Mouse (Mus musculus) adrenal gland, adult 18-20 months (tissue): Measurements from ENCODE around the gene Tmem179b. TPM values are rescaled to one million over a fixed set of nuclear protein-coding genes. Genes with fewer than 3 reads are reported as not detected.

Experiments used
- DNase-seq, 2 experiments: peaks; one replicate each; pipeline ENCODE4 v3.0.0; 2021 to 2022; ENCODE audit warnings: low spot score in 2 of 2
- total RNA-seq, 2 experiments: library from RNA; stranded (reverse); gene quantifications; 1 replicate in 1 of 2; 2 replicates in 1 of 2; pipeline ENCODE4 v1.2.3; 2021

The Tmem179b gene
- total RNA-seq, 2 experiments from 2014 or later = 41.4 to 51.7 TPM

DNA sequence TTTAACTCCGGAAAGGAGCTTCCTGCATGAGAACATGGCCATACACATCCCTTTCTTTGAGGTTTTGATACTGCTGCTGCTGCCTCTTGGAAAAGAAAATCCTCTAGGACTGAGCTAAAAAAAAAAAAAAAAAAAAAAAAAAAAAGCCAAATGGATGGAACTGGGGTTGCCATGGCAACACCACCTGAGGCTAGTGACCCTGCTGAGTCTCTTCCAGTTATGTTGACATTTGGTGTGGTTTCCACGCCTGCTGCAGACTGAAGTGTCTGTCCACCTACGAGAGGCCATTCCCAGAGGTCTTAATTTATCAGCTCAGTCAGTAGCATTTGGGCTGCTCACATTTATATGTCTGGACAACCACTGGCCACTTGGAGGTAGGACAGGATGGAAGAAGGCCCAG, 14.3 kb upstream of the Tmem179b start:
- no peak for DNase-seq

DNA sequence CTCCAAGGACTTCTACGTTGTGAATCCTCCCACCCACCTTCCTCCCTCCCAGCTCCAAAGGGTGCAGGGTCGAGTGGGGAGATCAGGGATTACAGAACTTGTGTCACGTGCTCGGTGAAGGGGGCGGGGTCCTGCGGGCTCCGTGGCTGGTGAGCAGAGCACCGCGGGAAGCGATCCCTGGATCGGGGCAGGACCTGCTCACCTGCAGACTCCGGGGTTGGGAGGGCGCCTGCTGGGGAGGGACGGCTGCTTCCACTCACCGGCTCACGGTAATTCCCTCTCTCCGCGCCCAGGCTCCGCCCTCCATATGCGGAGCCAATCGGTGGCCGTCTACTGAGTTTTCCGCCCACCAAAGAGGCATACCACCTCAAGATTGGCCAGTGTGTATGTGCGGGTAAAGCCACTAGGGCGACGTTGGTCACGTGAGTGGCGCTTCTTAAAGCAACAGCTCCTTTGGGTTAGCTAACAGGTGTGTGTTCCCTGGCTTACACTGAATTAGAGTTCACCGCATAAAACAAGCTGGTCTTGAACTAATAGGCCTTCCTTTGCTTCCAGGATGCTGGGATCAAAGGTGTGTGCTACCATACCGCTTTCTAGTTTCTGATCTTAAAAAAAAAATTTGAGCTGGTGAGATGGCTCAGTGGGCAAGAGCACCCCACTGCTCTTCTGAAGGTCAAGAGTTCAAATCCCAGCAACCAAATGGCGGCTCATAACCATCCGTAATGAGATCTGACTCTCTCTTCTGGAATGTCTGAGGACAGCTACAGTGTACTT, 11.9 kb upstream of the Tmem179b start, which contains the start of gene Taf6l:
Gene Taf6l (minus strand): TSS at position 410 of the 774 bp plus-strand sequence.
- DNase-seq = peak; percentile 73 to 82

GRCm38 (mm10) chr19:8774951-8775421, 719 bp upstream of the Tmem179b start:
- DNase-seq = no peak

- no peak for DNase-seq
Observed at GRCm38 (mm10) chr19:8773409-8773808, 858 bp downstream of the Tmem179b start.

- DNase-seq = no peak
Observed at GRCm38 (mm10) chr19:8772996-8773395, 1.3 kb downstream of the Tmem179b start.

- DNase-seq = peak; percentile 76 to 77
Observed at GRCm38 (mm10) chr19:8770567-8771270, 3.5 kb downstream of the Tmem179b start, which contains the start of gene Tmem223. Gene Tmem223 (plus strand): TSS chr19:8770996.

DNA sequence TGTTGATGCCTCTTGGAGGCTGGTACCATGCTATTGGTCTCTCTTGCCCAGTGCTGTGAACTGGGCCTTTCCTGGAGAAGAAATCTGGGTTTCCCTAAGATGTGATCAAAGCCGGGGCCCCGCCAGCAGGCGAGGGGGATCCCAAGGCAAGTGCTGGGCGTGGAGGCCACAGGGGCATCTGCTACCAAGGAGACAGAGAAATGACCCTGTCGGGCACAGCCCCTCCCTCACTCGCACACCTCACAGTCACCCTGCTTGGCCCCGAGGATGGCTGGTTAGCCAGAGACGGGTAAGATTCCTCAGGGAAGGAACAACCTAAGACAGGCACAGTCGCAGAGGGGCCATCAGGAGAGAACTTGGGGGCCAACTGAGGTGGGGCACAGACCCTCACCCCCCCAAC, 8.7 kb downstream of the Tmem179b start:
- DNase-seq = no peak

DNA sequence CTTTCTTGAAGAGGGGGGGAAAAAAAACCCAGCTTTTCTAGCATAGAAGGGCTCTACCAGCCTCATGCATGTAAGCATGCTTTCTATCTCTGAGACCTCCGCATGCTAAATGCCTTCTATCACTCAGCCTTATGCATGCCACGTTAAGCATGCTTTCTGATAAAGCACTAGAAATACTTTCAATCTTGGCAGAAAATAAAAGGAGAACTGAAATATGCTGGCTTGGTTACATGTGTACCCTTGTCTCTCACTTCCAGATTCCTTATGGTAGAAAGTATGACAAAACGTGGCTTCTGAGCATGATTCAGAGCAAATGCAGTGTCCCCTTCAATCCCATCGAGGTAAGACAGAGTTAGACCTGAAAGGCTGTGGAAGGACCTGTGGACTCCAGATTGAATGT, 11.0 kb downstream of the Tmem179b start:
- no peak for DNase-seq

GRCm38 (mm10) chr19:8760757-8761156, 13.5 kb downstream of the Tmem179b start:
- no peak for DNase-seq

DNA sequence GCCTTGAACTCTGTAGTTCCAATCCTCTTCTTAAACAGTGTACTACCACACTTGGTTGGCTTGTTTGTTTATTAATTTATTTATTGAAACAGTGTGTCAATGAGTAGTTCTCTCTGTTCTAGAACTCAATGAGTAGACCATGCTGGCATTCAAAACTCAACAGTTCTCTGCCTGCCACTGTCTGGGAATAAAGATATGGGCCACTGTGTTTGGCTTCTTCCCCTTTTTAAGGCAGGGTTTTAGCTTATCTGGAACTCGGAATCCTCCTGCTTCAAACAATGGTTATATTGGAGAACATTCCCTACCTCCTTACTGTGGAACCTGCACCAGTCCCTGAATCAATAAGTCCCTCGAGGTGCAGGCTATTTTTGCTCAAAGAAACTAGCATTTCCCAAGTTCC, 15.4 kb downstream of the Tmem179b start:
- no peak for DNase-seq

DNA sequence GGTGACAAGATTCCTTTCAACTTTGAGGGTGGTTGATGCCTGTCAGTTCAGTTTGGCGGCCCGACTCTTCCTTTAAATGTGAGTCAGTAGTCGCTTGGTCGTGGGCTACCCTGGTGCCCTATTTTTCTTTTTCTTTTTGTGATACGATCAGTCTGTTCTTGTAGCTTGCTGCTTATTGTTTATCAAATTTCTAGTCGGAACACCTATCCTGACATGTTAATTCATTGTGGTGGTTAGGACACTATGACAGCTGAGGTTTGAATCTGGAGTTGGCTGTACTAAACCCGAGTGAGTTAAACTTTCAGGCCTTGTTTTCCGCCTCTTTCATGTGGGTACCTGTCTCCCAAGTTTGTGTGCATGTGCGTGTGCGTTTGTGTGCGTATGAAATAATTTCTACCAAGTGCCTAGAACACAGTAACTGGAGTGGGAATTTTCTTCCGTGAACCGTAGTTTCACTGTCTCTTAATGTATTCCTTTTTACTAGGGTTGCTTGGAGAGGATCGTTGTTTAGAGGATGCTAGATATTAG, 16.7 kb downstream of the Tmem179b start:
- DNase-seq = no peak

GRCm38 (mm10) chr19:8756635-8757387, 17.5 kb downstream of the Tmem179b start, which contains the start of gene Nxf1:
Gene Nxf1 (plus strand): TSS chr19:8757073.
- peak; percentile 95 for DNase-seq

- no peak for DNase-seq
Observed at GRCm38 (mm10) chr19:8755652-8756051, 18.6 kb downstream of the Tmem179b start.

DNA sequence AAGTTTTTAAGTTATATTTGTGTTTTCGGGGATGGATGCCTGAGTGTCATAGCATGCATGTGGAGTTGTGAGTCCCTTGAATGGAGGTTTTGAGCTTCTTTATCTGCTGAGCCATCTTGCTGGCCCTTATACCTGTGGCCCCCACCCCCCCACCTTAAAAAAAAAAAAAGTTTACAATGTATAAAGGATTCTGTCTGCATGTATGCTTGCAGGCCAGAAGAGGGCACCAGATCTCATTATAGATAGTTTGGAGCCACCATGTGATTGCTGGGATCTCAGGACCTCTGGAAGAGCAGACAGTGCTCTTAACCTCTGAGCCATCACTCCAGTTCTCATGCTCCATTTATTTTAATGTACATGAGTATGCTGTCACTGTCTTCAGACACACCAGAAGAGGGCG, 26.9 kb downstream of the Tmem179b start:
- no peak for DNase-seq

- no peak for DNase-seq
Observed at GRCm38 (mm10) chr19:8745382-8745781, 28.9 kb downstream of the Tmem179b start.

- peak in 1 of 2 experiments; percentile 29 for DNase-seq
Observed at GRCm38 (mm10) chr19:8742176-8742575, 32.1 kb downstream of the Tmem179b start.

- peak; percentile 85 to 87 for DNase-seq
Observed at GRCm38 (mm10) chr19:8741243-8741869, 32.9 kb downstream of the Tmem179b start, which contains the start of gene Stx5a. Gene Stx5a (plus strand): TSS chr19:8741413.

DNA sequence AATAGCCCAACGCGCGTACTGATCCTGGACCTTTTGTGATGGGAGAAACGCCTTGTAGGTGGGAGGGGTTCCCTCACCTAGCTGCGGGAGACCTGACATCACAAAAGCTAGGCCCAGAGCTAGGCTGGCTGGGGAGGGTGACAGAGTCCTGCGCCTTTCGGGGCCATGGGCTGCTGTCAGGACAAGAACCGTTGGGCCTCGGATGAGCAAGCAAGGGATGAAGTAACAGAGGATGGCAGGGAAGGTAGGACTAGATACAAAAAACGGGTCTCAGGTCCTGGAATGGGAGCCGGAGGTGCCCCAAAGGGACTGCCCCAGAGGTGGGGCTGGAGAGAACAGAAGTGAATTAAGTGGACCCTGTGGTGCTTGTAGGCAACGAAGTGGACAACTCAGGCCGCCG, 33.7 kb downstream of the Tmem179b start, which contains the start of gene 1700092M07Rik:
Gene 1700092M07Rik (plus strand): TSS at position 116 of the 400 bp plus-strand sequence.
- no peak for DNase-seq

GRCm38 (mm10) chr19:8739646-8740045, 34.6 kb downstream of the Tmem179b start:
- DNase-seq = no peak

GRCm38 (mm10) chr19:8738911-8739310, 35.4 kb downstream of the Tmem179b start:
- no peak for DNase-seq

DNA sequence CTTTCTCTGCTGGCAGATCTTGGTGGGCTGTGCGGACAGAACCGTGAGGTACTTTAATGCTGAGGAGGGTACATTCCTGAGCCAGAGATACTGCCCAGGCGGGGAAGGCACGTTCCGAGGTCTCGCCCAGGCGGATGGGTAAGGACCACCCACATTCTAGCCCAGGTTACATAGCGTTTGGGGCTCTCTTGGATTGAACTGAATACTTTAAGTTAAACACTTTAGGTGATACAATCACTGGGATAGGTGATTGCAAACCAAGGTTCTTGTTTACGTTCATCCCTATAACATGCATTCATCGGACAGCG, 38.2 kb downstream of the Tmem179b start:
- no peak for DNase-seq
